Mouse (Mus musculus) embryo, embryonic 11 days (tissue): ENCODE measurements around the gene Ltf.
A peak's percentile ranks its signal among the peaks of the same experiment; 100 is the strongest.

Experiments used
- DNase-seq: peaks from one replicate; pipeline ENCODE4 v3.0.0-alpha.2; 2015

Gene Ltf

DNA sequence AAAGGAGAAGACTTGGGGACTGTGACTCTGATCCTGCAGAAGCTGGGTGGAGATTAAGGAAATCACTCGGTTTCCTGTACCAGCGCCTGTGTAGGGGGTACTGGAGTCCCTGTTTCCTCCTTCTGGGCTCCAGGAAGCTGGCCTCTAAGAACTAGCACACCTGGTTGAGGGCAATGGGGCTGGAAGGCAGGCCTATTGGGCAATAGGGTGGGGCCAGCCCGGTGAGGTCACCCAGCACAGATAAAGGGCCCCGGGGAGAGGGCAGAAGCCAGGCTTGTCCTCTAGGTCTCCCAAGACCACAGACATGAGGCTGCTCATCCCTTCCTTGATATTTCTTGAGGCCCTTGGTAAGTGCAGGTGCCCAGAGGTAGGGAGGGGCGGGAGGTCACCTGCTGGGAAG is at the start of gene Ltf:
Ltf (plus strand) TSS at position 250 of the 400 bp plus-strand sequence.
- no peak for DNase-seq

DNA sequence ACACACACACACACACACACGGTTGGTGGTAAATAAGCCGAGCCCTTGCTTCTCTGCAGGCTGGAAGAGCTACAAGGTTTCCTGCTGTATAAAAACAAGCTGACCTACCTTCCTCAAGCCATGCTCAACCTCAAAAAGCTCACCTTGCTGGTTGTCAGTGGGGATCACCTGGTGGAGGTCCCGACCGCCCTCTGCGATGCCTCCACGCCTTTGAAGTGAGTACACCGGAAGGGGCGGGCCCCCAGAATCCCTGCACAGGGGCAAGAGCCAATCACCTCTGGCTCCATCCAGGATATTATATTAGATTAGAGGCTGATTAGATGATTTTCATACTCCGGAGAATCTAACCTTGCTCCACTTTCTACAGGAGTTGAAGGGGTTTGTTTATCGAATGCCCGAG is 39.7 kb upstream of the Ltf start:
- no peak for DNase-seq

DNA sequence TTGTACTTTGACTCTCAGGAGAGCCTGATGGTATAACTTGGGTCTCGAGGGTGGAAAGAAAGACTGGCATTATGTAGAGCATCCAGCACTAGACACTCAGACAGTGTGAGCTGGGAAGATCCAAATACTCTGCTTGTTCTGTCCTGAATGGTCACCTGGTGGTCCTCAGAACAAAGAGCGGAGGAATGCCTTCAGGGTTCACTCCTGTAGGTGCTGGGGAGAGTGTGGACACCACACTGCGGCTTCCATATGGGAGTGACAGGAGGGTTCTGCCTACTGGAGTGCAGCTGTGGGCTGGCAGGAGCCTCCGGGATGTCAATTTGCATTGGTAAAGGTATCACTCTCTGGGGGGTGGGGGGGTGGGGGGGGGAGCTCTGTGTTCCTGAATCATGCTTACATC is 36.7 kb upstream of the Ltf start:
- no peak for DNase-seq

DNA sequence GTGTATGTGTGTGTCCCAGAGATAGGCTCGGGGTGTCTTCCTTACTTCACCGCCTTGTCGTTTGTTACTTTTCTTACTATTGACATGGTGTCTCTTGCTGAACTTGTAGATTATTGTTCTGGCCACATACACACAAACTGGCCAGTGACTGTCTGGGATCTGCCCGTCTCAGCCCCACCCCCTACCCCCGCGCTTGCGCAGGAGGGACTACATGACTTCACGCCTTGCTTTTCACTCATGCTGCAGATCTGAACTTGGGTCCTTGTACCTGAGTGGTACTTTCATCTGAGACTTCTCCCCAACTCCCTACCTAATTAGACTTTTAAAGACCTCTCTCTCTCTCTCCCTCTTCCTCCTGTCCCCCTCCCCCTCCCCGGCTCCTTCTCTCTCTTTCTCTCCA is 35.0 kb upstream of the Ltf start:
- no peak for DNase-seq

DNA sequence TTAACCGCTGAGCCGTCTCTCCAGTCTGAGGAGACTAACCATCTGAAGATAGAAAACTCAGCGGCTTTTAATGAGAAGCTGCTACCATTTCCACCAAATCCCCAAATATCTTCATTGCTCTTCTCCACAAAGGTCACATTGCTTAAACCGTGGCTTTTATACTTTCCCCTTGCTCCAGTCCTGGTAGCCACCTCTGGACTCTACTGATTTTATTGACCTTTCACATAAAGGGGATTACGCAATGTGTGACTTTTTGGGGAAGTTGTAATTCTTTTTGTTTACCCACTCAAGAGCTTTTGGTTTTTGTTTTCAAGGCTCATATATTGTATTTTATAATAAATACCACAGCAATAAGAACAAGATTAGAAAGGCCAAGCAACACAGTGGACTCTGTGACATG is 33.5 kb upstream of the Ltf start:
- no peak for DNase-seq

DNA sequence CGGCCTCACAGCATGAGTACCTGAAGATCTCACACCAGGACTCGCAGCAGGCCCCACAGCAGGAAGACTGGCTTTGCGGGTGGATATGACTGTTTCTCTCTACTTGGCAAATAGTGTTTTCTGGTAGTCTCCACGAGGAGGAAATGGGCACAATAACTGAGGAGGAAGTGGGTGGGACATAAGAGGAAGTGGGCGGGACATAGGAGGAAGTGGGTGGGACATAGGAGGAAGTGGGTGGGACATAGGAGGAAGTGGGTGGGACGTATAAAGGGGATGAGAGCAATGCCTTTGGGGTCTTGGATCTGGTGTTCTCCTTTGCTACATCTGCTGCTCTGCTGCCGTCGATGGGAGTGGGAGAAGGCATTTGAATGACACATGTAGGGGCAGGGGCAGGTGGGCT is 33.1 kb upstream of the Ltf start:
- DNase-seq, result no peak

DNA sequence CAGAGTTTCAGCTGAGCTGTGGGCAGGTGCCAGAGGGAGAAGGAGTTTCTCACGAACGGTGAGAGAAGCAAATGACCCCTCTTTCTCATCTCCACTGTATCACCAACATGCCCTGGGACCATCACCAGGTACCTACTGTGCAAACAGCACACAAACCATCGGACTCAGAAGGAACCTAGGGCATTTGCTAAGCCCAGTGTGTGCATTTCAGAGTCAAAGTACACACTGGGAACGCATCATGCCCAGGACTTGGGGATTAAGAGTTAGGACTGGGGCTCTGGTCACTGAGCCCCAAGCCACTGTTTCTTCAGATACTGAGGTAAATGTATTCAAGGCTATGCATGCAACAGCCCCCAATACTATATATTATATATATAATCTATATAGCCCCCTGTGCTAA is 31.7 kb upstream of the Ltf start:
- DNase-seq, result no peak

DNA sequence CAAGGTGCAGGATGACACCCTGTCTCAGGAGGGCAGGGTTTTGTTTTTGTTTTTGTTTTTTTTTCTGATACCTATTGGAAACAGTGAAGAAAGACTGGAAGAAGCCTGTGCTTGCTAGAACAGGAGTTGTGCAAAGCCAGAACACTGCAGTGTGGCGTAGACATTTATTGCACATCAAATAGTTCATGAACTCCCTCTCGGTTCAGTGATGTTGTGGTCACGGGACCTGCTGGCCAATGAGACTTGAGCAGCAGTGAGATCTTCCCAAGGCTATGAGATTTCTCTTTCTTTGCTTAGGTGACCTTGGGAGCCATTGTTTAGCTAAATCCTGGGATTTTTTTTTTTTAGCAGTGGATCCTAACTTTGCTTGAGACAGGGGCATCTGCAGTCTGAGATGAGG is 31.0 kb upstream of the Ltf start:
- DNase-seq, result no peak

DNA sequence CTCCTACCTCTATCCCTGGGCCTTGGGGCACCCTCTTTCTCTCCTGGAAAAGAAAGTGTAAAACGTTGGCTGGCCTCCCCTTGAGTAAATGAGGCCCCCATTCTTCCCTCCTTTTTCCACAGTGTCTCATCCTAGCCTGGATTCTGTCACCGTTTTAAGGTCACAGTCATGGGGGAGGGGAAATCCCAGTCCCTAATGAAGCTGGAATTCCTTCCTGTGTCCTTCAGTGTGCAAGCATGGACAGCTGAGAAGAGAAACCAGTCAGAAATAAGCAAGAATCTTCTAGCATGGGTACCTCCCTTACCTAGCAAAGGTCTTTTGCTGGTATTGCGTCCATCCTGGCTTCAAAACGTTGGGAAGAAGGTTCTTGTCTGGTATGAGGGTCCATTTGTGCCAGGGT is 29.9 kb upstream of the Ltf start:
- DNase-seq, result no peak

DNA sequence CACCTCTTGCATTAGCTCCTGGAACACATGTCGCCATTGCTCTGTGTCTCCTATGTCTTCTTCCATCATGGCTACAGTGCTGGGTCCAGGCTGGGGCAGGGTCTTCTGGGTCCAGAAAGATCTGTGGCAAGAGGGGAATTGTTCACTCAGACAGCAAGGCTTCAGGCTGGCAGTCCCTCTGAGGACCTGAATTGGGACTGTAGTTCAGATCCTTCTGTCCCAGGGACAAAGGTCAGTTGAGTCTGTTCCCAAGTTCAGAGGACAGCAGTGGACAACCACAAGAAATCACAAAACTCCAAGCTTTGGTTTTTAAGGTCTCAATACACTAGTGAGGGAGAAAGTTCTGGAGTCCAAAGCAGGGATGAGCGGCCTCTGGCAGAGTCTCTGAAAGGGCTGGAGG is 29.5 kb upstream of the Ltf start:
- DNase-seq, result no peak

DNA sequence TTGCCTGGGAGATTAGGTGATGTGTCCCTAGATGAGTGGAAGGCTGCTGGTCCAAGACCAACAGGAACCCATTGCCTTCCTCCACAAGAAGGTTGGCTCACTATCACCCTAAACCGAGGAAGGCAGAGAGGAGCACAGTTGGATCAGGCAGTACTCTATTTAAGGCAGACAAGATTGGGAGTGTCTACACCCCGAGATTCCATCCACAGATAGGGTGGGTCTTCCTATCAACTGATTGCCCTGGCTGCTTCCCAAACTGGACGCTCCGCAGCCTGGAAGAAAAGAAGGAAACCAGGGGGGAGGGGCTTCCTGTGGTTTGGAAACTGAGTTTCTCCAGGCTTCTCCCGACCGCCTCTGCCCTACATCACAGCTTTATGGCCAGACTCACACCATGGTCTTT is 28.9 kb upstream of the Ltf start, which contains the start of gene Rtp3:
Rtp3 (minus strand) TSS at position 380 of the 400 bp plus-strand sequence.
- DNase-seq, result no peak

DNA sequence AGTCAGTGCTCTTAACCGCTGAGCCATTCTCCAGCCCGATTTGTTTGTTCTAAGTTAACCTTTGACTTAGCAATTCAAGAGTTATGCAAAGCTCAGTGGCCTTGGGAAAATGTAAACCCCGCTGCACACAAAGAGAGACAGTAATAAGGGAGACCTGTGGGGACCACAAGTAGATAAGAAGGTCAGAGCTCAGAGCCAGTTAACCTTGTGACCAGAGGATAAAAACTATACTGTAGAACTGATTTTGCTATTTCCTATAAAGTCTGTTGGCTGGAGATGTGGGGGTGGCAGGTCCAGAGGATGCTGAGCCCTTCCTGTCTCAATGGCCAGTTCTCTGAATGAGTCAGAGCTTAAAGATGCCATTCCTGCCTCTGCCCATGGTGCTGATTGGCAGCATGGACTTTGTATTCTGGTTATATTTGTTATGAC is 25.8 kb upstream of the Ltf start:
- no peak for DNase-seq

DNA sequence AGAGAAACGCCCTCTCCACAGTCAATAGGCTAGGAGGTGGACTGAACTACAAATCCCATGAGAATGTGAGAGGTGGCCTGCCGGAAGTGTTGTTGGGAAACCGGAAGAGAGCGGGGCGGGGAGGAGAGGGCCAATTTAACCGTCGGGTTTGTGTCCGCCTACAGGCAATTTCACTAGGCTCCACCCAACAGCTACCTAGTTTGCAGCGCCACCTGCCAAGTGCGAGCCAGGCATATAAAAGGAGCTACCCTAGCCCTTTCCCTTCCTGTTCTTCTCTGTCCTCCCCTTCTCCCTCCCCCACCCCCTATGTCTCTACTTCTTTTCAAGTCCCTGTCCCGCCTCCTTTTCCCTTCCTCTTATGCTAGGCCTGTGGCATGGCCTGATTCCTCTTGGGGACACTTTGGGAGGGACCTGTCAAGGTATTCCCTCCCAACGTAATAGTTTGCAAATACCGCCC is 24.3 kb upstream of the Ltf start:
- DNase-seq, result peak; percentile 89

DNA sequence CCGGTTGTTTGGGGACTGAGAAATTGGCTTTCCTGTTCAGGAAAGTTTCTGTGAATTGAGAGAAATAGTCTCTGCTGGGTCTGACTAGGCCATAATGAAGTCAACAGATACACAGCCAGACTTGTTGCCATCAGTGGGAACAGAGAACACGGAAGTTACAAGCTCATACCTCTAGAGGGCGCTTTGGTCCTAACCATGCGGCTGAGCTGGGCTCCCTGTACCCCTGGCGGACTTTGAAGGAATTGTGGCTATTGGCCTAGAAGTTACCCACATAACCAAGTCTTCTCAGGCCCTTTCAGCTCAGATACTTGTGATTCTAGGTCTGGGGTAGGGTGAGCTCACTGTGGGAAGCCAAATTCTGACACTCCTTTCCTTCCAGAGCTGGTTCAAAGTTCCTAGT is 21.8 kb upstream of the Ltf start:
- DNase-seq, result peak; percentile 91

DNA sequence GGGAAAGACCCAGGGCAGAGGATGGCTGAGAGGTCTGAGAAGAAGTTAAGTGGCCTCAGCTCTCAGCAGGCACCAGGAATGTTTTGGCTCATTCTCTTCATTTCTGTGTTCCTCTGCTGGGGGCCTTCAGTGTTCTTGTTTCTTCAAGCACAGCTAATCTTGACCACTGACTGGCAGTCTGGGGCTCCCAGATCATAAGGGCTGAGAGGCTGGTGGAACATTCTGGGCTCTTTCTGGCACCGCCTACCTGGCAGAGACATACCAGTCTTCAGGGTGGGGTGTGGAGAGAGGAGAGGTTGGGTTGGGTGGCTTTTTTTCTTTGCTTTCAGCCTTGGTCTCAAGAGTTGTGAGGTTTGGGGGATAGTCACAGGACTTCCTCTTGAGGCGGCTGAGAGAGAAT is 20.0 kb upstream of the Ltf start:
- DNase-seq, result no peak

DNA sequence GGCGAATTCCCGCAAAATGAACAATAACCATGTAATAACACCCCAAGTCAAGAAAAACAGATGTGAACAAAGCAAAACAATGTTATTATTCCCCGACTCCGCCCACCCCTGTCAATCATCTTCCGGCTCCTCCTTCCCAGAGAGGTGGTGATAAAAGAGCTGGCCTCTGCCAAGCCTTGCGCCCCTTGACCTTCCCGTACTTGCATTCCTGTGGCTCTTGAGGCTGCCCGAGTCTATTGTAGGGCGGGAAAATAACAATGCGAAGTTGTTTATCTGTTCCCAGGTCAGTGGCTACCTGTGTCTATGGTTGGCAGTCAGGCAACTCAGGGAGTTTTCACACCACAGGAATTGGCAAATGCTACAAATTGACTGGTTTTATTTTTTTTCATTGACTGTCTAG is 19.2 kb upstream of the Ltf start:
- DNase-seq, result no peak

DNA sequence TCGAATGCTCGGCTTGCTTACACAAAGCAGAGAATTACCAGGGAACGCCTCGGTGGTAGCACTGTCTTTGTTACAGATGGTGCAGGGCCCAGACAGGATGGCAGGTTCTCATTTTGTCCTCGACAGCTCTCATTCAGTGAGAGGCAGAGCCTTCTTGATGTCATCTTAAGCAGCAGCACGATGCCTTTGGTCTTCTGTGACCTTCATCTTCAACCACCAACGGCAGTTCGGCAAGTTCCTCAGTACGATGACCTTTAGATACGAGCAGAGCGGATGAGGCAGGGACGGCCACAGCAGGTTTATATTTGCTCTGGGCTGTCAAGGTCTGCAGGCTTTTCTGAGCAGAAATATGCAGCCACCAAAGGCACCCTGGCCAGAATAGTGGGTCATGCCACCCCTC is 17.4 kb upstream of the Ltf start:
- no peak for DNase-seq

DNA sequence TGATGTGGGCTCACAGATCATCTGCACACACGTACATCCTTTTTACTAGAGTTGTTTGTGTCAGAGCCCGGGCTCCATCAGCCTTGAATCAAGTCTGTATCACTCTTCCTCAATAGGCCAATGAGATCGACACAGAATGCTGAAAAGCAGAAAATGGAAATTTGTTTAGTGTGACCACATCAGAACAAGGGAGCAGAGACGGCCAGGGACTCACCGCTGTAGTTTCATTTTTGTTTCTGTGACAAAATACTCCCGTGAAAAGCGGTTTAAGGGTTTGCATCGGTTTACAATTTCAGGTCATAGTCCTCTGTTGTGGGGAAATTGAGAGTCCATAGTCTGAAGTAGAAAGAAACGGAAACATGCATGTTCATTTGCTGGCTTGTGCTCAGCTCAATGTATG is 15.8 kb upstream of the Ltf start:
- DNase-seq, result no peak

DNA sequence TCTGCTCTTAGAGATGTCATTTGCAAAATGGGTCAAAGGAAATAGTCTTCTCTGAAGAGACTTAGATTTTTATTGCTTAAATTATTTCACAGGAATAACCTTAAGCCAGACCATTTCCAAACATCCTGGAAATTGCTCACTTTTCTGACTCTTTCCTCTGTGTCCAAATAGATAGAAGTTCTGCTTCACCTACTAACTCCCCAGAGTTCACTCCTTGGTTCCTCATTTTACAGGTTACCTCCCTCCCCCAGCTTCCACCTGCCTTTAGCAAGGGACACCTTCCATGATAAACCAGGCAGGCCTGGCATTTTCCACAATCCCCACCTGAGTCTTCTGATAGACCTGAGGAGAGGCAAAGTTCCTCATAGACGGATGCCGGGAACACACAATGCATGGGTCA is 12.5 kb upstream of the Ltf start:
- no peak for DNase-seq

DNA sequence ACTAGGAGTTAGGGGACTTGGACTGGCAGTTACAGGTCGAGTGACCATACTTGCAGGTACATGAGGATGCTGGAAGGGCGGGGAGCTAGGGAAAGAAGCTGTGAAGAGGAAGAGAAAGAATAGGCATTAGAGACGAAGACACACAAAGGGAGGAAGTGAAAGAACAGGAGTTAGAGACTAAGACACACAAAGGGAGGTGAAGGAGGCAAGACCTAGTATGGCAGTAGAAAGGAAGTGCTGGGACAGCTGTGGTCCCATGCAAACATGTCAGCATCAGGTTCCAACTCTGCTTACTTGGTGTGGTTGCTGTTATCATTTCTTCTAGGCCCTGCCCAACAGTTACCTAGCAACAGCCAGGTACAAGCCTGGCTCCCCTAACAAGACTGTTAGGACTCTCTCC is 9.3 kb upstream of the Ltf start:
- DNase-seq, result no peak

DNA sequence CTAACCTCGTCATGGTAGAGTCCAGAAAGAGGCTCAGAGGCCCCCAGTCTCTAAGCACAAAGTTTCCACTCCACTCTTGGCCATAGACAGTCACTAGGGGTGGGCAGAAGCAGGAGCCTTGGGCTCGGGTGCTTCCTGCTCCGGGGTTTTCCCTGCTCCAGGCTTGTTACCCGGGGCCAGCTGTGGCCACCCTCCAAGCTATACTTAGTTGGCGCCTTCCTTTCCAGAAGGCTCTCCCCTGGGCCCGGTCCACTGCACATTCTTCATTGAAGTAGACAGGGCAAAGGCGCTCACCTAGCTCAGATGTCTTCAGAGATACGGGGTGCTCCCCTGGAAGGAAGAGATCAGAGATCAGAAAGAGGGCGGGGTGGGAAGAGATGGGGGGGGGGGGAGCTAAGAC is 7.5 kb upstream of the Ltf start:
- no peak for DNase-seq

DNA sequence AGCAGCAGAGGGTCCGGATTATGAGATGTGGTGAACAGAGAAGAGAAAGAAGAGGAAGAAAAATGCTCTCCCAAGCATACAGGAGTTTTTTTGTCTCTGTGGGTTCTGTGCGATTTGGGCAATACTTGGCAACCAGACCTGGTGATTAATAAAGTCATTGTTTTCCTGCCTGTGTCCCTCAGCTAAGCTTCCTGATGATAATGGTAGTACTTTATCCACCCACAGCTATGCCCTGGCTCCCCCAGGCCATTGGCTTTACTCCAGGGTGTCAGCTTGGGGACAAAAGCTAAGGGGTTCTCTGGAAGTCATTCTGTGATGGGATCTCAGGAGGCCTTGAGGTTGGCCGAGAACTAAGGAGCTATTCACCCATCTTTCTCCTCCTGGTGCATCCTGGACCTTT is 7.0 kb upstream of the Ltf start:
- DNase-seq, result no peak

DNA sequence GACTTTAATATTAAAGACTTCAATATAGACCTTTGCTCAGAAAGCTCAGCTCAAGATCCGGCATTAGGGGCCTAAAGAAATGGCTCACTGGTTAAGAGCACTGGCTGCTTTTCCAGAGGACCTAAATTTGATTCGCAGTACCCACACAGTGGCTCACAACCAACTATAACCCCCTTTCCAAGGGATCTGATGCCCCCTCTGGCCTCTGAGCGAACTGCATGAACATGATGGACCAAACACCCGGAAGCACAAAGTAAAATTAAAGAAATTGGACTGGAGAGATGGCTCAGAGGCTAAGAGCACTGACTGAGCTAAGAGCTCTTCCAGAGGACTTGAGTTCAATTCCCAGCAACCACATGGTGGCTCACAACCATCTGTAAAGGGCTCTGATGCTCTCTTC is 3.4 kb upstream of the Ltf start:
- DNase-seq, result no peak

DNA sequence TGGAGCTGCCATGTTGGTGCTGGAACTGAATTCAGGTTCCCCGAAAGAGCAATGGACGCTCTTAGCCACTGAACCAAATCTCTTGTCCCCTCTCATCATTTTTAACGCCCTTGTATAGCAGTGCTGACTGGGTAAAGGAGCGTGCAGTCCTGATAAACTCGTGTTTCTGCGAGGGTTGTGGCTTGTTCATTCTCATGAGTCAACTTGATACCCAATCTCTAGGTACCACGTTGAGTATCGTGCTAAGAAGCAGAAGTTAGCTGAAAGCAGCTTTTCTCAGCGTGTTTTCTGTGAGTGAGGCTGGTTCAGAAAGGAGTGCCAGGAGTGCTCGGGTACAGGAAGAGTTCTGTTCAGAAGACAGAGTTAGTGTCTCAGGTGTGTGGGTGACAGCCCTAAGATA is 7.7 kb downstream of the Ltf start:
- DNase-seq, result no peak

DNA sequence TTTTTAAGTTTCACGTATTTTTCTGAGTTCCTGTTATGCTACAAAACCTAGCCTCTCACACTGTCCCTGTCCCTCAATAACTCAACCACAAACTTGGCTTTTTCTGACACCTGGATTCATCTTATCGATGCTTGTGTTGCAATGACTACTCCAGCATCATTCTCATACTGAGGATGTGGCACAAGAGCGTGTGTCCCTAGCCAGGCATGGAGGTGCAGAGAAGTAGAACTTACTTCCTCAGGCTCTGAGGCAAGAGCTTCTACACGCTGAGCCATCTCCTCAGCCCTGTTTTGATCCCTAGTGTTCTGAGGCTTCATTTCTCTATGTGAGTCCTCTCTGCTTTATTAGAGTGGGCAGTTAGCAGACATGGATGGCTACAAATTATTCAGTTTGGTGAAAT is 14.6 kb downstream of the Ltf start:
- DNase-seq, result no peak

DNA sequence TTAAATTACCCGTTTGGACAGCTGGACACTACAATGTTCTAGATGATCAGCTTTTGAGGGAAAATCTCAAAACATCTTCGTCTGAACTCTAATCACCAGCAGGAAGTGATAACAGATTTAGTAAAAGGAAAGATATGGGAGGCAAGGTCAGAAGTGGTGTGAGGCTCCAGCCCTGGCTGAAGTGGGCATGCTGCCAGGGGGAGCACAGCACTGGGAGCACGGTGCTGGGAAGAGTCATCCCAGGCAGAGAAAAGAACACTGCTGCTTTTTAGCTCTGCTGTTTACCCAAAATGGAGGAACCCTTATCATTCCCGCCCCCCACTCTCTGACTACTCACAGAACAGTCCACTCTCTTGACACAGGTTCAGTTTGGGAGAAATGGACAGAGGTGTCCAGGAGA is 20.9 kb downstream of the Ltf start:
- DNase-seq, result no peak
